Mouse (Mus musculus) MEL-GATA-1-ER (cell line): ENCODE results near the gene Cdc14a.

Experiments
- DNase-seq: peaks from one replicate; pipeline ENCODE4 v3.0.0-alpha.2; 2012; ENCODE audit warnings: low read depth; ENCODE audit errors: extremely low read depth

Gene Cdc14a

GRCm38 (mm10) chr3:116271679-116272078, 152.2 kb downstream of the Cdc14a start:
- DNase-seq, result no peak

- DNase-seq, result no peak
Observed at GRCm38 (mm10) chr3:116267036-116267654, 156.7 kb downstream of the Cdc14a start.

- no peak for DNase-seq
Observed at GRCm38 (mm10) chr3:116266360-116266759, 157.5 kb downstream of the Cdc14a start.

- no peak for DNase-seq
Observed at GRCm38 (mm10) chr3:116263977-116264376, 159.9 kb downstream of the Cdc14a start.

- no peak for DNase-seq
Observed at GRCm38 (mm10) chr3:116263061-116263460, 160.8 kb downstream of the Cdc14a start.

GRCm38 (mm10) chr3:116256104-116256503, 167.7 kb downstream of the Cdc14a start:
- peak; percentile 11 for DNase-seq

- DNase-seq, result no peak
Observed at GRCm38 (mm10) chr3:116253077-116253531, 170.7 kb downstream of the Cdc14a start, which contains the start of gene Gpr88. Gene Gpr88, minus strand, starts transcription at chr3:116253503.

- no peak for DNase-seq
Observed at GRCm38 (mm10) chr3:116252255-116253040, 171.4 kb downstream of the Cdc14a start.

GRCm38 (mm10) chr3:116251481-116252254, 172.2 kb downstream of the Cdc14a start:
- no peak for DNase-seq

- DNase-seq, result no peak
Observed at GRCm38 (mm10) chr3:116249026-116249425, 174.8 kb downstream of the Cdc14a start.

- DNase-seq, result no peak
Observed at GRCm38 (mm10) chr3:116244476-116244875, 179.4 kb downstream of the Cdc14a start.

GRCm38 (mm10) chr3:116242685-116243084, 181.1 kb downstream of the Cdc14a start:
- no peak for DNase-seq

- DNase-seq, result no peak
Observed at GRCm38 (mm10) chr3:116237527-116237926, 186.3 kb downstream of the Cdc14a start.

GRCm38 (mm10) chr3:116236856-116237255, 187.0 kb downstream of the Cdc14a start:
- DNase-seq, result no peak

- no peak for DNase-seq
Observed at GRCm38 (mm10) chr3:116233515-116233914, 190.3 kb downstream of the Cdc14a start.

- no peak for DNase-seq
Observed at GRCm38 (mm10) chr3:116232763-116233162, 191.1 kb downstream of the Cdc14a start.

GRCm38 (mm10) chr3:116229336-116229735, 194.5 kb downstream of the Cdc14a start:
- no peak for DNase-seq

- no peak for DNase-seq
Observed at GRCm38 (mm10) chr3:116228360-116229245, 195.2 kb downstream of the Cdc14a start.

GRCm38 (mm10) chr3:116227383-116227782, 196.4 kb downstream of the Cdc14a start:
- no peak for DNase-seq

GRCm38 (mm10) chr3:116226915-116227314, 196.9 kb downstream of the Cdc14a start:
- no peak for DNase-seq
